Mouse (Mus musculus) adrenal gland, postnatal 25 days (tissue): ENCODE data around the gene Hvcn1. TPM values are rescaled to one million over a fixed set of nuclear protein-coding genes. Genes with fewer than 3 reads are reported as not detected.

Source experiments
- DNase-seq: peaks from one replicate; pipeline ENCODE4 v3.0.0; 2021; ENCODE audit warnings: mixed read lengths
- total RNA-seq: library from RNA; stranded (reverse); gene quantifications from 2 replicates; pipeline ENCODE4 v1.2.3, GENCODE M21; 2021

The Hvcn1 gene
- total RNA-seq, 1 experiment from 2014 or later, result 1.9 TPM

DNA sequence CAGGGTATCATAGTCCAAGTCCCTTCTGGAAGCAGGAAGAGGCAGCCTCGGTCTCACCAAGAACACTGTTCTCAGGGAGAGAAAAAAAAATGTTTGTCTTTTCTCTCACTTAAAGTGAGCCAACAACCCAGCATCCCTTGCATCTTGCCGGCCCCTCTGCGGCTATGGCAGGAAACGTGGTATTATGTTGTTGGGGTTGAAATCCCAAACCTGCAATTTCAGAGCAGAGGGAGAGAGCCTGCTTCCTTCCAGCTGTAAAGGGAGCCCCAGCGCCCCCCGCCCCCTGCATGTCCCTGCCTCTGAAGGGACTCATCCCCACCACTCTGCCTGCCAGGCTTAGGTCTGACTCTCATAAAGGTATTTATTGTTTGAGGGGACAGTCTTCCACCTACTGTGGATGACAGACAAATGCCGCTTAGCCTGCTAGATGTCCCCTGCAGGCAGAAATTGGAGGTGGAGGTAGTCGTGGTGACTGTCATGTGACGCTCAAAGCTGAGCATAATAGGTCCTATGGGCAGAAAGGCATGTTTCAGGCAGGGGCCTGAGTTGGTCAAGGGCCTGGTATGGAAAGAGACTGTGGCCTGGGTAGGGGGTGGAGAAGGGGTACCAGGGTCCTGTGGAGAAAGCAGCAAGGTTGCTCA lies 28.7 kb downstream of the Hvcn1 start:
- no peak for DNase-seq

- DNase-seq, result no peak
Measured at GRCm38 (mm10) chr5:122237200-122237599, 30.6 kb downstream of the Hvcn1 start.

DNA sequence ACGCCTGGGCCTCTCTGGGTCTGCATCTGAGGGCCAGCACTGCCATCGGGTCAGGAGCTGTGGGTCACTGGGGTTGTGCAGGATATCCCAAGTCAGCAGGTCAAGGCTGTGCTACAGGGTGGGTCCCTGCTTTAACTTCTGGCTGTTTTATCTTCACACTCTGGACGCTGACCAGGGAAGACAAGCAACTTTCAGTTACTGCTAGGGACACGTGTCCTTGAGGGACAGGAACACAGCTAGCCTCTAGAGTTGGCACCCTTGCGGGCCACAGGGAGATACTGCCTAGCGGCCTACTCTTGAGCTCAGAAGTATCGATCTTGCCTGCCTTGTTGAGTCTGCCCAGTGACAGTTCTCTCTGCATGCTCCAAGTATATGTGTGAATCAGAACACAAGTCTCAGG lies 33.0 kb downstream of the Hvcn1 start:
- DNase-seq, result no peak

- no peak for DNase-seq
Measured at GRCm38 (mm10) chr5:122240521-122240920, 33.9 kb downstream of the Hvcn1 start.

GRCm38 (mm10) chr5:122240989-122241388 lies 34.4 kb downstream of the Hvcn1 start:
- DNase-seq, result no peak

- DNase-seq, result no peak
Measured at GRCm38 (mm10) chr5:122242521-122243123, 36.0 kb downstream of the Hvcn1 start.

DNA sequence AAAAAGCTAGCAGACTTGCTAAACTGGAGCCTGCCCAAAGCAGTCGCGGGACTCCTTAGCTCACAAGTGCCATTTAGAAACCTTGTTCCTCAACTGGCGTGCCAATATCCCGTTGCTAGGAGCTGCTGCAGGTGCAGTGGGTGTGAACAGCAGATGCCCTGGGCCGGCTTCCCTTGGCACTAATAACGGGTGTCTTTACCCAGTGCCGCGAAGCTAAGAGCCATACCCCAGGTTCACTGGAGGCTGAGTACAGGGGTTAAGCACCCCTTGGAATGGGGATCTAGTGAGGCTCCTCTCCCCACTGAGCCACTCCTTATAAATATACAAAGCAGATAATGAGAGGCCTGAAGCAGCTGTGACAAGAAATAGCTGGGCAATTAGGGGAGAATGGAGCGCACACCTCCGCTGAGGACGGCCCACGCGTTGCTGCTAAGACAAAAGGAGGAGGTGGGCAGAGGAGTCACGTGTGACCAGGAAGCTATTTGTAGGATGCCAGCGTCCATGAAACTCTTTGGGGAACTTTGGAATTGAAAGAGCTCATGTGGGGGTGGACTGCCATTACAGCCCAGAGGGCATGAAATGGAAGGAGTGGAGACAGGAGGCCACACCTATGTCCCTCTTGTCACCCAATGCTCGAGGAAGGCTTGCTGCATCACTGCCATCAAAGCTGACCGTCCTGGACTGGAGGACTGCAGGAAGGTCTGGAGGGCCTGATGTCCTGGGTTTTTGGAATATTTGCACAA lies 37.3 kb downstream of the Hvcn1 start:
- no peak for DNase-seq

- DNase-seq, result no peak
Measured at GRCm38 (mm10) chr5:122245186-122245585, 38.6 kb downstream of the Hvcn1 start.

DNA sequence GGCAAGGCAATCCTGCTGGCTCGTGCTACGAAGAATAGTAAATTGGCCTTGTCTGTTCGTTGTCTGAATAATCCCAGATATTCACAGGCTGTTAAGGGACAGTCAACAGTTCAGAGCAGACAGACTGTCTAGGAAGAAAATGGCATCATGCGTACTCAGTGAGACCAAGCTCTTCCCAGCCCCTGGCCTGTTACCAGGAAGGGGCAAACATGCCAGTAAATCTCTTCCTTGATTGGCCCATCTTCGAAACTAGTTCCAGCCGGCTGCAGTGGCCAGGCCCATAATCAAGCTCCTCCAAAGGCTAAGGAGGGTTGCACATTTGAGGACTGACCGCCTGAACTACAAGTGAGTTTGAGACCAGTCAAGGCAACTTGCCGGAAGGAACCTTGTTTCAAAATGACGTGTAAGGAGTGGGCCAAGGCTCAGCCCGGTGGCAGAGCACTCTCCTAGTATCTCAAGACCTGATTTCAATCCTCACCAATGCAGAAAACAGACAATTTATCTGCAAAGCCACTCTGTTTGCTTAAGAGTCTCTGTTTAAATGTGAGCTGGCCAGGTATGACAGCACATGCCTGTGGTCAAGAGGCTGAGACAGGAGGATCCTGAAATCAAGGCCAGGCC lies 40.1 kb downstream of the Hvcn1 start:
- no peak for DNase-seq

DNA sequence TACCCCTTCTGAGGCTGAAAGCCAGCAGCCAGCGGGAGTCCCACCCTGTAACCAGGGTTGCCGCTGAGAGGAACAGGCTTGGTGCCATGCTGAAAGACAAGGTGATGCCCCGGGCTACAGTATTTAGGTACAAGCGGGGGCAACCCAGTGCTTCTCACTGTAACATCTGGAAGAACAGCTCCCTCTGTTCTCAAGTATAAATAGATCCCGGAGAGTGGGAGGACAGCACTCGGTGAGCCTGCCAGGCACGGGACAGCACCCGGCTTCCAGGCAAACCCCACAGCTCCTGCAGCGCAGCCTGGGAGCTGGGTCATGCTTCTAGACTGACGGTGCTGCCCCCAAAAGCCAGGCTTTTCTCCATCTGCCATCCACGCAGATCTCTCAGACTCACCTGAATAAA lies 40.9 kb downstream of the Hvcn1 start:
- DNase-seq, result no peak

- DNase-seq, result no peak
Measured at GRCm38 (mm10) chr5:122247934-122248333, 41.3 kb downstream of the Hvcn1 start.

DNA sequence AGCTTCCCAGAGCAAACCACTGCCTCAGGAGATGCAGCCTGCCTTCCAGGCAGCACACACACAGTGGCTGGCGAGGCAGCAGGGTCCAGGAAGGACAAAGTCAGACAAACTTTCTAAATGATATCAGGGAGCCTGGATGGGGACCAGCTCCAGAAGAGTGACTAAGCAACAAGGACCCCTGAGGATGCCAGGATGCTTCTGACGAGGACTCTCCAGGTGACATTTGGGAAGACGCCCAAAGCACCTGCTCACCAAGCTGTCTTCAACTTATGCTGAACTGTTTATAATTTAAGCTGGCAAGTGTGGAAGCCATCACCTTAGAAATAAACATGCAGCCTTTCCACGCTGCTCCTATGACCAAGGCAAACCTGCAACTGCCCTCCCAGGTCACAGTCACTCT lies 42.7 kb downstream of the Hvcn1 start:
- no peak for DNase-seq

DNA sequence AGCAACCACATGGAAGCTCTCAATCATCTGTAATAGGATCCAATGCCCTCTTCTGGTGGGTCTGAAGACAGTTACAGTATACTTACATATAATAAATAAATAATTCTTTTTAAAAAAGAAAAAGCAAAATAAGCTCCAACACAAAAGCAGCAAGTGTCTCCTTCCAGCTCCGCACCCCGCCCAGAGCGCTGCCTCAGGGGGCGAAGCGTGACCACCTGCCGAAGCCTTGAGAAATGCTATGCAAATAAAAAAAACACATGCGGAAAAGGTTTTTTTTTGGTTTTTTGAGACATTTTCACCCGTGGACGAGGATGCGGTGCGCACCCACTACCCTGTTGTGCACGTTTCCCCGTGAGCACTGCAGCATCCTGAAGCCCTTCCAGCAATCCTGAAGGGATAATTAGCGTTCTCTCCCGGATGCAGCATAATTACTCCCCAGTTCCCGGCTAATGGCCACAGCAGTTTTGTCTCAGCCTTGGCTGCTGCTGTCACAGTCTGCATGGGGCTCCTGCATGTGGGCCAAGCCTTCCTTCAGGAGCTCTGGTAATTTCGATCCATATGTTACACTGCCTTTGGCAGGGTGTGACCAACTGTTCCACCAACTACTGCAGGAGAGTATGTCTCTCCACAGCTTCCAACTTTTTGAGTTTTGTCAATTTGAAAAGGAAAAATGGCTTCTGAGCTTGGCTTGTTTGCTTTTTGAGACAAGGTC lies 45.4 kb downstream of the Hvcn1 start:
- DNase-seq, result no peak

DNA sequence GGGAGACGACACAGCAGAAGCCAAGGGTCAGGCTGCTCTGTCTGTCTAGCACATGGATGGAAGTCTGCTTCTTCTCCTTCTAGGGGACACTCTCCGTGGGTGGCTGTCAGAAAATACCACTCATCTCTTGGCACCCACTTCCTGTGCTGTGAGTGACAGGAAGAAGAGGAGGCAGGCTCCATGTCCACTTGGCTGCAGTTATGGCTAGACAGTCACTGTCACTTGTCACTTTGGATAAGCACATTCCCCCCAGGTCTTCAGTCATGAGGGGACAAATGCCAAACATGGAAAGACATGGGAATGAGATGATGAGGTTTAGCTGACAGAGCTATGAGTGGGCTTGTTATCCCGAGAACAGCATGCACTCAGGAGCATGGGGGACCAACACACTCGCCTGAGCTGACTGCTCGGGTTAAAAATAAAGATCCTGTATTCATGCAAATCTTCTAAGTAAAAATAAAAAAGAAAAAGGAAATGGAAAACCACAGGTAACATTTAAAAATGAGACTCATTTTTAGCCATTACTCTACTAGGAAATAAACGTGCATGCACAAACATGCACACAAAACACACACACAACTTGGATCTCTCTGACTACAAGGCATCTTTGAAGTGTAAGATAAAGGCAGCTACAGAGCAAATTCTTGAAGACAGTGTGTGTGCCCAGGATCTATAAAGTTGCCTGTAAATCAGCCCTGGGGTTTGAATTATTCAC lies 51.6 kb downstream of the Hvcn1 start:
- DNase-seq, result no peak

- DNase-seq, result no peak
Measured at GRCm38 (mm10) chr5:122262104-122262503, 55.5 kb downstream of the Hvcn1 start.

GRCm38 (mm10) chr5:122263933-122264905 lies 57.6 kb downstream of the Hvcn1 start, which contains the start of gene Tctn1:
Gene Tctn1, minus strand, starts transcription at chr5:122264460.
- peak; percentile 92 for DNase-seq

GRCm38 (mm10) chr5:122265187-122265586 lies 58.6 kb downstream of the Hvcn1 start:
- DNase-seq, result no peak

DNA sequence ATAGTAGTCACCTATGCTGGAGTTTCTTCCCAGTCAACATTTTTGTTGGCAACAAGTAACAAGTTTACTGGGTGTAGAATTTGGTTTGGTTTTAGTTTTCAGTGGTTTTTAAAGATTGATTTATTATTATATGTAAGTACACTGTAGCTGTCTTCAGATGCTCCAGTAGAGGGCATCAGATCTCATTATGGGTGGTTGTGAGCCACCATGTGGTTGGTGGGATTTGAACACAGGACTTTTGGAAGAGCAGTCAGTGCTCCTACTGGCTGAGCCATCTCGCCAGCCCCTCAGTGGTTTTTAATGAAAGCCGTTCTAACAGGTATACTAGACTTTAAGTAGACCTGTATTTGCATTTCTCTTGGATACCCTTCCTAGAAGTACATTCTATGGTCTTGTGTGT lies 59.3 kb downstream of the Hvcn1 start:
- DNase-seq, result no peak

GRCm38 (mm10) chr5:122267136-122267535 lies 60.5 kb downstream of the Hvcn1 start:
- no peak for DNase-seq

GRCm38 (mm10) chr5:122267899-122268298 lies 61.3 kb downstream of the Hvcn1 start:
- peak; percentile 69 for DNase-seq
